Mouse (Mus musculus) hindbrain, embryonic 14.5 days (tissue): Measurements from ENCODE around the gene Hoxc6. TPM values are rescaled to one million over a fixed set of nuclear protein-coding genes. Genes with fewer than 3 reads are reported as not detected.
A peak's percentile ranks its signal among the peaks of the same experiment; 100 is the strongest.

ENCODE experiments used
- ATAC-seq: fragments of 200-750 bp; cut with Nextera tagmentation; 2 replicates; pipeline ENCODE4 v1.8.0; 2017; ENCODE audit warnings: moderate number of reproducible peaks, mild to moderate bottlenecking, moderate TSS enrichment, moderate library complexity; ENCODE audit not compliant: low FRiP score
- DNase-seq: peaks from one replicate; pipeline ENCODE4 v3.0.0-alpha.2; 2015; ENCODE audit warnings: low spot score
- H3K27ac ChIP-seq: fragments of 300-500 bp; sonication (generic); 2 replicates; pipeline ENCODE4 v1.5.1; 2014; ENCODE audit warnings: mild to moderate bottlenecking, moderate library complexity
- H3K27me3 ChIP-seq: fragments of 300-500 bp; sonication (generic); 2 replicates; pipeline ENCODE4 v1.6.1; 2014; ENCODE audit warnings: mild to moderate bottlenecking, low read length, mixed read lengths; ENCODE audit not compliant: control insufficient read depth, insufficient read depth
- H3K36me3 ChIP-seq: fragments of 300-500 bp; sonication (generic); replicated peaks from 2 replicates; pipeline ENCODE4 v1.6.1; 2014; ENCODE audit not compliant: control insufficient read depth, insufficient read depth
- H3K4me1 ChIP-seq: fragments of 300-500 bp; sonication (generic); replicated peaks from 2 replicates; pipeline ENCODE4 v1.6.1; 2014; ENCODE audit warnings: antibody characterized with exemption, low read length, mixed read lengths; ENCODE audit not compliant: control insufficient read depth, insufficient read depth
- H3K4me2 ChIP-seq: fragments of 300-500 bp; sonication (generic); replicated peaks from 2 replicates; pipeline ENCODE4 v1.6.1; 2014; ENCODE audit warnings: mild to moderate bottlenecking, moderate library complexity
- H3K4me3 ChIP-seq: fragments of 300-500 bp; sonication (generic); replicated peaks from 2 replicates; pipeline ENCODE4 v1.5.1; 2014; ENCODE audit warnings: mild to moderate bottlenecking, low read length
- H3K9ac ChIP-seq: fragments of 300-500 bp; sonication (generic); 2 replicates; pipeline ENCODE4 v1.6.1; 2014
- H3K9me3 ChIP-seq: fragments of 300-500 bp; sonication (generic); 2 replicates; pipeline ENCODE4 v1.6.1; 2016; ENCODE audit warnings: low read length; ENCODE audit not compliant: control insufficient read depth
- WGBS: fragments of 180-500 bp; shearing (Covaris S2); extraction: QIAGEN DNeasy Blood & Tissue Kit; methylation state at CpG from one replicate; pipeline ENCODE4 v1.1.7; 2014; 5-methylcytosine and 5-hydroxymethylcytosine counted together
- polyA plus RNA-seq: library from polyadenylated mRNA; unstranded; fragments of >200 nt; fragmentation: Nextera tagmentation; extraction: Ambion mirVana; gene quantifications from 2 replicates; pipeline ENCODE4 v1.2.1, GENCODE M21; 2014

The Hoxc6 gene
- polyA plus RNA-seq, 1 experiment from 2014 or later: 24.8 TPM

DNA sequence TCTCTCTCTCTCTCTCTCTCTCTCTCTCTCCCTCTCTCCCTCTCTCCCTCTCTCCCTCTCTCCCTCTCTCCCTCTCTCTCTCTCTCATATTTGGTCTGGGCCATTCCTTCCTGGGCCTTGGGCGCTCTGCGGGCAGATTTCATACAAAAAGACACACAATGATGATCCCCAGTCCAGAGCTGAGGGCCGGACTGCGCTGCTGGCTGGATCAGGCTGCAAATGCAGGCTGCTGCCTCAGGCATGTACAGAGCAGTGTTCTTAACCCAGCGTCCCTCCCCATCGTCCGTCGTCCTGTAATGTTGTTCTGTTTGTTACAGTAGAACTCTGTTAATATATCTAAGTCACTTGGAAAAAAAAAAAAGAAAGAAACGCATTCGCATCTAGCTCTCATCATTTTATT, 13.5 kb upstream of the Hoxc6 start:
- ATAC-seq: no peak
- H3K4me3 ChIP-seq: no peak overlapping the region
- H3K4me1 ChIP-seq: no peaks in the 10 kb centered on the region
- DNase-seq: no peak
- H3K27me3 ChIP-seq: peaks cover 100% of the 10 kb centered on the region
- no peak overlapping the region for H3K9ac ChIP-seq
- WGBS: 1% methylated on average over 10 of the region's 10 CpGs
- H3K27ac ChIP-seq: no peak overlapping the region
- H3K9me3 ChIP-seq: no peaks in the 10 kb centered on the region
- no peaks in the 10 kb centered on the region for H3K36me3 ChIP-seq
- H3K4me2 ChIP-seq: no peak overlapping the region

DNA sequence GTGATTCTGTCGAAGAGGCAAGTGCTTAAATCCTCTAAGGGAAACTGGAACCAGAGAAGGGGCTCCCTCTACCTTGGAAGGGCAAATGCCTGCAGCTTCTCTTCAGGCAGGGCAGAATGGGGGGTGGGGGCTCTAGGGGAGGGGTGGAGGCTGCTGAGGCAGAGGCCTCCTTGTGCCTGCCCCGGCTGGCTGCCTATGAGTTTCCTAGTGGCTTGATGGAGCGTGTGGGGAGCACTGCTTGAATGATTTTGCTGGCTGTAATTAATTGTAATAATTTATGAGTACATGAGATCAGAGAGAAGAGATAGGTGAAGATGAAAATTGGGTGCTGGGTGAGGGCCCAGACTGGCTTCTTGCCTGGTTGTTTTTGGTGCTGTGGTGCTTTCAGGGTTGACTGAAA, 13.1 kb upstream of the Hoxc6 start:
- no peak overlapping the region for H3K9ac ChIP-seq
- no peaks in the 10 kb centered on the region for H3K9me3 ChIP-seq
- H3K27me3 ChIP-seq: peaks cover 100% of the 10 kb centered on the region
- H3K4me2 ChIP-seq: no peak overlapping the region
- H3K4me3 ChIP-seq: no peak overlapping the region
- H3K4me1 ChIP-seq: no peaks in the 10 kb centered on the region
- WGBS: 2% methylated on average over 3 of the region's 3 CpGs
- ATAC-seq (no peak), DNase-seq (no peak)
- no peaks in the 10 kb centered on the region for H3K36me3 ChIP-seq
- H3K27ac ChIP-seq: no peak overlapping the region

DNA sequence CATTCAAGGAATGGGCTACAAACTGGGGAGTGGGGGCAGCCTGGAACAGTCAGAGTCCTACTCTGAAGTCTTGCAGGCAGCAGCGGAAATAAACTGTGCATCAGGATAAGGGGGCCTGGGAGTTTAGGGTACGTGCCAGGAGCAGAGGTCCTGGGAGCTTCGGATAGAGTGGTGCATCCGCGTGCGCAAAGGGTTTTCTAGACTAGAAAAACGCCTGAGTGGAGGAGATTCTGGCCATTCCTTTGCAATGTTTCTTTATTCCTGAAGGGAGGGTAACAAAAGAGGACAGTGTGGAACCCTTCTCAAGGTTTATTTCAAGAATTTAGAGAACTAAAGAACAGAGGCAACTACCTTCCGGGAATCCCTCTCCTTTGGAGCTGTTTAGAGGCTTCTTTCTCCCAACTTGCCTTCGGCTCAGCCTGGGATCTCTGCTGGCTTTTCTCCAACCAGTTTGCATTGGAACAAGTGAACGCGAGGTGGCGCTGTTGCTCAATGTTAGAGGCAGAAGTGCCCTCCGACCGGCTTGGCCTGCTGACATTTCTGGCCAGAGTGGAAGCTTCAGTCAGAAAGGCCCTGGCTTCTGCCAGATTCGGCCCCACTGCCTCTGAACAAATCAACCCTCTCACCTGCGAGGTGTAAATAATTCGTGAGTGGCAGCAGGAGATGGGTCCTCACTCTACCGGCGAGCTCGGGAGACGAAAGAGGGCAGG, 10.8 kb upstream of the Hoxc6 start:
- DNase-seq: peak; percentile 97
- no peak for ATAC-seq
- Histone ChIP-seq H3K36me3 (no peaks in the 10 kb centered on the region), H3K9me3 (no peaks in the 10 kb centered on the region), H3K27ac (no peak overlapping the region), H3K27me3 (peaks cover 100% of the 10 kb centered on the region), H3K9ac (no peak overlapping the region), H3K4me3 (no peak overlapping the region), H3K4me2 (no peak overlapping the region), H3K4me1 (no peaks in the 10 kb centered on the region)
- 3% methylated on average over 21 of the region's 21 CpGs for WGBS

DNA sequence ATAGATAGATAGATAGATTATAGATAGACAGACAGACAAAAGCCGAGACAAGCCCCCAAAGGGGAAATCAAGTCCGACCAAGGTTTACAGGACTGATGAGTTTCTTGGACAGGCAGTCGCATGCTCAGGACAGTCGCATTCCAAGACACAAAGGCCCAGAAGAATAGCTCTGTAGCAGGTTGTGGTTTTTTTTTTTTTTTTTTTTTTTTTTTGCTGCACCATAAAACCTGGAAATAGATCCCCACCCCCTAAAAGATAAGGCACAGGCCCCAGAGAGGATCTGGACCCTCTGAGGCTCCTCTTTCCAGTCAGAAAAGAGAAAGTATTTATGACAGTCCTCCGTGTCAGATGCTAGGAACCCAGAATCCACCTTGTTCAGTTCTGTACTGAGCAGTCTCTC, 10.0 kb upstream of the Hoxc6 start:
- H3K36me3 ChIP-seq: no peaks in the 10 kb centered on the region
- 15% methylated on average over 5 of the region's 5 CpGs for WGBS
- no peak overlapping the region for H3K4me3 ChIP-seq
- no peaks in the 10 kb centered on the region for H3K9me3 ChIP-seq
- no peak overlapping the region for H3K9ac ChIP-seq
- H3K4me1 ChIP-seq: no peaks in the 10 kb centered on the region
- H3K27me3 ChIP-seq: peaks cover 100% of the 10 kb centered on the region
- no peak for DNase-seq
- no peak overlapping the region for H3K27ac ChIP-seq
- ATAC-seq: no peak
- H3K4me2 ChIP-seq: no peak overlapping the region

DNA sequence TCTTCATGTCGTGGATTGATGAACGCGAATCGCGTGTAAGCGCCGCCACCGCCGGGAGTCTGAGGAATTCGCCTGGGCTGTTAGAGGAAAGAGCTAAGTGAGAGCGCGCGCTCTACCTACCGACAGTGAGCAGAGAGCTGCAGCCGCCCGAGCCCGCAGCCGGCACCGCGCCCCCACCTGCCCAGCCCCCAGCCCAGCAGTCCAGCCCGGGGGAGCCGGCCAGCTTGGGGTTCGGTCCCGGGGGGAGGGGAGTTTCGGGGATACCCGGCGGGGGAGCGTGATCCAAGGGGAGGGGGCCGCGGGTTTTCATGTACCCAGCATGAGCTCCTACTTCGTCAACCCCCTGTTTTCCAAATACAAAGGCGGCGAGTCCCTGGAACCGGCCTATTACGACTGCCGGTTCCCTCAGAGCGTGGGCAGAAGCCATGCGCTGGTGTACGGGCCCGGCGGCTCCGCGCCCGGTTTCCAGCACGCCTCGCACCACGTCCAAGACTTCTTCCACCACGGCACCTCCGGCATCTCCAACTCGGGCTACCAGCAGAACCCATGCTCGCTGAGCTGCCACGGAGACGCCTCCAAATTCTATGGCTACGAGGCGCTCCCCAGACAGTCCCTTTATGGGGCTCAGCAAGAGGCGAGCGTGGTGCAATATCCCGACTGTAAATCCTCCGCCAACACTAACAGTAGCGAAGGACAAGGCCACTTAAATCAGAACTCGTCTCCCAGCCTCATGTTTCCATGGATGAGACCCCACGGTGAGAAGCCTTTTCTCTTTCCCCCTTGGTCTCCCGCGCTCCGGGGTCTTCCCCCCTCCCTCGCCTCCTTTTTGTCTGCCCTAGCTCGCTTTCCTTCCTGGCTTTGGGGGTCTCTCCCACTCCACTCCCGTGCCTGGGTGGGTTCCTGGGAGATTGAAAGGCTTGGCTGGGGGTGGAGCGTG, 7.3 kb upstream of the Hoxc6 start, which contains the start of gene Hoxc8:
Gene Hoxc8, plus strand, starts transcription at position 147 of the 937 bp plus-strand sequence.
- peaks cover 100% of the 10 kb centered on the region for H3K27me3 ChIP-seq
- ATAC-seq (no peak), DNase-seq (no peak)
- no peak within 1 kb of the TSS for H3K4me3 ChIP-seq
- under 1% methylated on average over 61 of the region's 69 CpGs for WGBS
- no peak within 1 kb of the TSS for H3K9ac ChIP-seq
- H3K9me3 ChIP-seq: no peaks in the 10 kb centered on the region
- H3K4me2 ChIP-seq: no peak within 1 kb of the TSS
- no peaks in the 10 kb centered on the region for H3K4me1 ChIP-seq
- no peaks in the 10 kb centered on the region for H3K36me3 ChIP-seq
- H3K27ac ChIP-seq: no peak within 1 kb of the TSS

DNA sequence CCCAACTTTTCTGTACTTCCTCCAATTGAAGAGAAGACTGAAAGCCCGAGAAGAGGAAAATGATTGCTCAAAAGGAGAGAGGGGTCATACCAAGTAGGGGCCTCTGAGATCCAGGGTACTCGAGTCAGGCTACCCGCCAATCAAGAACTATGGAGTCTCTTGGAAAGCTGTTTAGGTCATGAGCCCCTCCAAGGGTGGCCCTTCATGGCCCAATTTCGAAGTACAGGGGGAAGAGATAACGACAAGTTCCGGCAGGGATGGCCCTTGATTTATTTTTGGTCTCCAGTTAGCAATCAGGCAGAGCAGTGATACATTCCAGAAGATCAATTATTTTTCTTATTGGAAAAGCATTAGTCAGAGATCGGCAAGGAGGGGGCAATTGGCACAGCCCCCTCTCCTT, 6.3 kb upstream of the Hoxc6 start:
- no peak overlapping the region for H3K27ac ChIP-seq
- no peak overlapping the region for H3K9ac ChIP-seq
- no peaks in the 10 kb centered on the region for H3K4me1 ChIP-seq
- no peak for DNase-seq
- no peak for ATAC-seq
- H3K9me3 ChIP-seq: no peaks in the 10 kb centered on the region
- no peak overlapping the region for H3K4me2 ChIP-seq
- H3K4me3 ChIP-seq: no peak overlapping the region
- H3K36me3 ChIP-seq: no peaks in the 10 kb centered on the region
- 3% methylated on average over 7 of the region's 7 CpGs for WGBS
- peaks cover 100% of the 10 kb centered on the region for H3K27me3 ChIP-seq

DNA sequence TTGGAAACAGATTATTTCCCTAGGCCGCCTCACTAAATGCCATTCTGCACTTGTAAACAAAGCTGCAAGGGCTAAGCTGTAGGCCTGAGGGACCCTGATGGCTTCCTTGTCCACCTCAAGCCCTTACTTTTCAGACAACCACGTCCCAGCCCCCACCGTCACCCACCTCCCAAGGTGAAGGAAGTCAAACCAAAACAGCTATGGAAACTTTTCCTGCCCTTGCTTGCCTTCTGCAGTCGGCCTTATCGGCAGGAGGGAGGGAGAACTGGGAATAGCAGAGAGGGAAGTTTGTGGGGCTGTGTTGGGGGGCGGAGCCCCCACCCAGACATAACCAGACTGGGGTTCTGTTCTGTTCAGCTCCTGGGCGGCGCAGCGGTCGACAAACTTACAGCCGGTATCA, 5.9 kb upstream of the Hoxc6 start:
- H3K4me3 ChIP-seq: no peak overlapping the region
- H3K4me2 ChIP-seq: no peak overlapping the region
- H3K4me1 ChIP-seq: no peaks in the 10 kb centered on the region
- no peaks in the 10 kb centered on the region for H3K36me3 ChIP-seq
- H3K27me3 ChIP-seq: peaks cover 100% of the 10 kb centered on the region
- ATAC-seq (no peak), DNase-seq (no peak)
- no peak overlapping the region for H3K9ac ChIP-seq
- H3K9me3 ChIP-seq: no peaks in the 10 kb centered on the region
- no peak overlapping the region for H3K27ac ChIP-seq
- WGBS: 2% methylated on average over 11 of the region's 11 CpGs

DNA sequence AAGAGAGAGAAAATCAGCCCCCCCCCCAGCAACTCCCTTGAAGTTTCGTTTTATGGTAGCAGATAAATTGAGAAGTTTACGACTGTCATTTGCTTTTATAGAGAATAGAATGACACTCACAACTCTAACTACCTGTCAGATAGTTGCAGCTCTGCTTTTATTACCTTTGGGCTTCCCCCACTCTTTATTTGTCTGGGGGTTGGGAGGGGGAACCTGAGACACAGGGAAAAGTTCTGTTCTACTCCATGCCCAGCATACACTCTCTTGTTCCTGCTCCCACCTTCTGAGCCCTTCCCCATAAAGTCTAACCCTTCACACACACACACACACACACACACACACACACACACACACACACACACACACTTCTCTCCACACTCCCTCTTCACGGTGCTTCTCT, 5.2 kb upstream of the Hoxc6 start:
- Histone ChIP-seq H3K36me3 (no peaks in the 10 kb centered on the region), H3K27ac (no peak overlapping the region), H3K4me1 (no peaks in the 10 kb centered on the region), H3K4me3 (no peak overlapping the region), H3K4me2 (no peak overlapping the region), H3K9me3 (no peaks in the 10 kb centered on the region), H3K9ac (no peak overlapping the region), H3K27me3 (peaks cover 100% of the 10 kb centered on the region)
- DNase-seq: no peak
- WGBS: 0% methylated on average over 3 of the region's 3 CpGs
- no peak for ATAC-seq

DNA sequence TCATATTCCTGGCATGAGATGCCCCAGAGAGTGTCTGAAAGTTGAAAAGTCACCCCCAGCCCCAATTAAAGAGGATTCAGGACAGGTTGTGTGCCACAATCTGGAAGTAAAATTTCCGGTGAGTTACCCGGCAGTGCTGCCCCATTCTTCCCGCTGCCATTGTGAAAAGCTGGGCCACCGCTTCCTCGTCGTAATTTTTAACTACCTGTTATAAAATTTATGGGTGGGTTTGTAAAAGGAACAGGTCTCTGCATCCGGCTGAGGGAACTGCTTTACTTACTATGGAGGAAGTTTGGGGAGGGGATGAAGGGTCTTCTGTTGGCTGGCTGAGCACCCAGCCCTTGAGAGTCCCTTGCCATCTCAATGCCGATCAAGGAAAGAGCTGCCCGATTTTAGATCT, 1.5 kb upstream of the Hoxc6 start:
- ATAC-seq: no peak
- DNase-seq: no peak
- 3% methylated on average over 9 of the region's 9 CpGs for WGBS
- Histone ChIP-seq H3K4me1 (0 out of 2 replicates have a peak, but pooled peaks cover 4% of the 10 kb centered on the region), H3K27ac (no peak overlapping the region), H3K36me3 (no peaks in the 10 kb centered on the region), H3K4me3 (no peak overlapping the region), H3K9me3 (no peaks in the 10 kb centered on the region), H3K9ac (no peak overlapping the region), H3K27me3 (peaks cover 100% of the 10 kb centered on the region), H3K4me2 (no peak overlapping the region)
